Mouse (Mus musculus) liver, embryonic 14.5 days (tissue): ENCODE data around the gene Unk. TPM values are rescaled to one million over a fixed set of nuclear protein-coding genes. Genes with fewer than 3 reads are reported as not detected.

Experiments used
- ATAC-seq: fragments of 200-750 bp; cut with Nextera tagmentation; 2 replicates; pipeline ENCODE4 v1.8.0; 2017; ENCODE audit warnings: moderate number of reproducible peaks, mild to moderate bottlenecking, moderate library complexity; ENCODE audit not compliant: insufficient read depth
- DNase-seq, 3 experiments: peaks; one replicate each; pipeline ENCODE4 v3.0.0-alpha.2; 2012 to 2013; ENCODE audit warnings: low read depth in 3 of 3, low spot score in 3 of 3
- H3K27ac ChIP-seq: fragments of 300-500 bp; sonication (generic); 2 replicates; pipeline ENCODE4 v1.5.1; 2014; ENCODE audit warnings: moderate library complexity, mild to moderate bottlenecking, control low read depth, inconsistent platforms
- H3K27me3 ChIP-seq: fragments of 300-500 bp; sonication (generic); 2 replicates; pipeline ENCODE4 v1.6.1; 2014; ENCODE audit warnings: mild to moderate bottlenecking, low read length, moderate library complexity; ENCODE audit not compliant: control insufficient read depth, insufficient read depth
- H3K36me3 ChIP-seq: fragments of 300-500 bp; sonication (generic); replicated peaks from 2 replicates; pipeline ENCODE4 v1.6.1; 2014; ENCODE audit warnings: low read depth; ENCODE audit not compliant: control insufficient read depth, insufficient read depth
- H3K4me1 ChIP-seq, 2 experiments: fragments of 200-500 bp in 1 of 2; fragments of 300-500 bp in 1 of 2; sonication (generic) in 1 of 2; replicated peaks; 2 replicates each; pipeline ENCODE4 v1.6.1; 2012 to 2014; ENCODE audit warnings: antibody characterized with exemption in 1 of 2, inconsistent platforms in 1 of 2, low read length in 1 of 2; ENCODE audit not compliant: control insufficient read depth in 2 of 2, insufficient read depth in 2 of 2
- H3K4me2 ChIP-seq: fragments of 300-500 bp; sonication (generic); 2 replicates; pipeline ENCODE4 v1.6.1; 2014; ENCODE audit warnings: low read depth, mild to moderate bottlenecking, control low read depth, moderate library complexity
- H3K4me3 ChIP-seq, 2 experiments: fragments of 200-500 bp in 1 of 2; fragments of 300-500 bp in 1 of 2; sonication (generic) in 1 of 2; 2 replicates each; pipeline ENCODE4 v1.5.1; 2012 to 2014; ENCODE audit warnings: low read depth in 2 of 2, low read length in 2 of 2, mild to moderate bottlenecking in 2 of 2, control low read depth in 1 of 2, inconsistent platforms in 1 of 2, moderate library complexity in 1 of 2; ENCODE audit not compliant: insufficient read depth in 1 of 2
- H3K9ac ChIP-seq: fragments of 300-500 bp; sonication (generic); replicated peaks from 2 replicates; pipeline ENCODE4 v1.6.1; 2014; ENCODE audit warnings: mild to moderate bottlenecking, control low read depth, moderate library complexity
- H3K9me3 ChIP-seq: fragments of 300-500 bp; sonication (generic); 2 replicates; pipeline ENCODE4 v1.6.1; 2016; ENCODE audit warnings: low read length, mixed read lengths; ENCODE audit not compliant: control insufficient read depth
- CTCF ChIP-seq: IDR thresholded peaks from 2 replicates; pipeline ENCODE4 v1.5.1; 2016; ENCODE audit warnings: antibody characterized with exemption, low read depth, control low read depth
- EP300 ChIP-seq: IDR thresholded peaks from 2 replicates; pipeline ENCODE4 v1.6.1; 2016; ENCODE audit warnings: antibody characterized with exemption, low read depth
- WGBS: fragments of 180-500 bp; shearing (Covaris S2); extraction: QIAGEN DNeasy Blood & Tissue Kit; methylation state at CpG from one replicate; pipeline ENCODE4 v1.1.7; 2014; ENCODE audit not compliant: insufficient replicate concordance; 5-methylcytosine and 5-hydroxymethylcytosine counted together
- polyA plus RNA-seq, 2 experiments: library from polyadenylated mRNA; depleted of rRNA in 1 of 2; stranded (reverse) in 1 of 2; unstranded in 1 of 2; fragments of >200 nt; fragmentation: Nextera tagmentation in 1 of 2; extraction: Ambion mirVana in 1 of 2; gene quantifications; 2 replicates each; pipeline versions ENCODE4 v1.2.1 to v1.2.3; 2012 to 2014

Gene Unk
- polyA plus RNA-seq, 2 experiments = 6.4 to 12.1 TPM

DNA sequence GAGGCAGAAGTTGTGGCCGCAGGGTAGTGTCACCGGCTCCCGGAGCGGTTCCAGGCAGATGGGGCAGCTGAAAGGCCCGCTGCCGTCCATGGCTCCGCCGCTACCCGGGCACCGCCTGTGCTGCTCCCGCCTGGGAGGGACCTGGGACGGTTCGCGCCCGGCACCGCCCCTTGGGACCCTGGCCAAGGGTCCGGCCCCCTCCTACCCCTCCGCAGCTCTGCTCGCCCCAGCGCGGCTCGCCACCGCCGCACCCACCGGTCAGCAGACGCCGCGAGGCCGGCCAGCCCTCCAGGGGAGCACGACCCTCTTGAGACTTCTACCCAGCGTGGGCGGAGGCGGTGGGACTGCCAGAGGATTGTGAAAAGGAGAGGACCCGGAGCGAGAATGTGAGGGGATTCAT lies 80.0 kb downstream of the Unk start:
- H3K4me1 ChIP-seq = peaks cover 0 to 6% of the 10 kb centered on the region in 2 experiments; a peak in 3 of 4 replicates
- WGBS = 3% methylated on average over 35 of the region's 35 CpGs
- no peaks in the 10 kb centered on the region for H3K9me3 ChIP-seq
- H3K36me3 ChIP-seq = no peaks in the 10 kb centered on the region
- TF ChIP-seq CTCF (no peak), EP300 (no peak)
- H3K4me3 ChIP-seq = peak overlapping the region; percentile 26 to 50
- ATAC-seq (peak; percentile 36; the same call in 1 of the 2 replicates), DNase-seq (no peak)
- peak overlapping the region; percentile 56 for H3K4me2 ChIP-seq
- no peak overlapping the region for H3K27ac ChIP-seq
- H3K9ac ChIP-seq = no peak overlapping the region; the same call in 1 of the 2 replicates
- peaks cover 38% of the 10 kb centered on the region for H3K27me3 ChIP-seq

DNA sequence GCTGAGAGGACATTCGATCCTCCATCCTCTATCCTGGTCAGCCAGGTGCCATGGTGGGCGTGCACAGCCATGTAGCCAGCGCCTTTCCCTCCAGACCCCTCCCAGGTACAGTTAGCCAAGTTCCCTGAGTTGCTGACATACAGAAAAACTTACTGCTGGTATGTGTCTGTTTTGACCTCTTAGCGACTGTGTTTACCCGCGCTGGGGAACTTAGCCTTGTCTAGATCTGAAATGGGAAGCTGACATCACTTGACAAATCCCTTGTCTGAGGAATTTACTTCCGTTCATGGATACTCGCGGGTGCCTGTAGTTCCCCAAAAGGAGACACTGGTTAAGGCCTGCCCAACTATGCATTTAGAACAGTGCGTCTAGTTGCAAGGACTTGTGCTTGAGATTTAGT lies 80.4 kb downstream of the Unk start:
- H3K36me3 ChIP-seq = no peaks in the 10 kb centered on the region
- peaks cover 0 to 6% of the 10 kb centered on the region in 2 experiments; a peak in 3 of 4 replicates for H3K4me1 ChIP-seq
- H3K9ac ChIP-seq = no peak overlapping the region
- peaks cover 38% of the 10 kb centered on the region for H3K27me3 ChIP-seq
- TF ChIP-seq EP300 (no peak), CTCF (no peak)
- H3K4me2 ChIP-seq = peak overlapping the region; percentile 56
- no peak for DNase-seq
- ATAC-seq = 0 out of 2 replicates have a peak, but pooled peaks have one; percentile 11
- peak overlapping the region in 1 of 2 experiments; percentile 50; a peak in 3 of 4 replicates for H3K4me3 ChIP-seq
- H3K9me3 ChIP-seq = no peaks in the 10 kb centered on the region
- no peak overlapping the region for H3K27ac ChIP-seq
- WGBS = 16% methylated on average over 10 of the region's 10 CpGs

Other genes with a start within 250 kb of the Unk start
- gene Caskin2, start 216.7 kb upstream of the Unk start, polyA plus RNA-seq (2012; rRNA removed) = 7.1 and 7.8 TPM in 2 replicates
- 4.9 and 6.1 TPM in 2 replicates for gene Caskin2, start 216.7 kb upstream of the Unk start, polyA plus RNA-seq (2014; fragmentation: Nextera tagmentation; extraction: Ambion mirVana)
- 12.4 and 12.9 TPM in 2 replicates for gene Tsen54, start 215.6 kb upstream of the Unk start, polyA plus RNA-seq (2012; rRNA removed)
- gene Tsen54, start 215.6 kb upstream of the Unk start, polyA plus RNA-seq (2014; fragmentation: Nextera tagmentation; extraction: Ambion mirVana) = 9.7 and 12.4 TPM in 2 replicates
- gene Llgl2, start 206.3 kb upstream of the Unk start, polyA plus RNA-seq (2012; rRNA removed) = 9.4 and 10.5 TPM in 2 replicates
- gene Llgl2, start 206.3 kb upstream of the Unk start, polyA plus RNA-seq (2014; fragmentation: Nextera tagmentation; extraction: Ambion mirVana) = 7.5 and 9.3 TPM in 2 replicates
- 0.36 and 0.42 TPM in 2 replicates for gene Myo15b, start 171.9 kb upstream of the Unk start, polyA plus RNA-seq (2012; rRNA removed)
- 0.09 and 0.29 TPM in 2 replicates for gene Myo15b, start 171.9 kb upstream of the Unk start, polyA plus RNA-seq (2014; fragmentation: Nextera tagmentation; extraction: Ambion mirVana)
- 20.6 and 25.1 TPM in 2 replicates for gene Smim5, start 130.4 kb upstream of the Unk start, polyA plus RNA-seq (2012; rRNA removed)
- 45.3 and 48.8 TPM in 2 replicates for gene Smim5, start 130.4 kb upstream of the Unk start, polyA plus RNA-seq (2014; fragmentation: Nextera tagmentation; extraction: Ambion mirVana)
- 1.5 and 1.8 TPM in 2 replicates for gene Smim6, start 118.3 kb upstream of the Unk start, polyA plus RNA-seq (2012; rRNA removed)
- 2.0 and 2.2 TPM in 2 replicates for gene Smim6, start 118.3 kb upstream of the Unk start, polyA plus RNA-seq (2014; fragmentation: Nextera tagmentation; extraction: Ambion mirVana)
- 8.7 and 22.6 TPM in 2 replicates for gene Sap30bp, start 97.0 kb upstream of the Unk start, polyA plus RNA-seq (2012; rRNA removed)
- 20.0 and 21.2 TPM in 2 replicates for gene Sap30bp, start 97.0 kb upstream of the Unk start, polyA plus RNA-seq (2014; fragmentation: Nextera tagmentation; extraction: Ambion mirVana)
- gene Recql5, start 96.8 kb upstream of the Unk start, polyA plus RNA-seq (2012; rRNA removed) = 6.7 and 7.3 TPM in 2 replicates
- 6.1 and 6.5 TPM in 2 replicates for gene Recql5, start 96.8 kb upstream of the Unk start, polyA plus RNA-seq (2014; fragmentation: Nextera tagmentation; extraction: Ambion mirVana)
- 0.10 and 0.11 TPM in 2 replicates for gene Itgb4, start 55.6 kb upstream of the Unk start, polyA plus RNA-seq (2012; rRNA removed)
- gene Itgb4, start 55.6 kb upstream of the Unk start, polyA plus RNA-seq (2014; fragmentation: Nextera tagmentation; extraction: Ambion mirVana) = 0.16 and 0.17 TPM in 2 replicates
- 55.9 and 59.1 TPM in 2 replicates for gene Galk1, start 17.6 kb upstream of the Unk start, polyA plus RNA-seq (2012; rRNA removed)
- gene Galk1, start 17.6 kb upstream of the Unk start, polyA plus RNA-seq (2014; fragmentation: Nextera tagmentation; extraction: Ambion mirVana) = 102 and 113 TPM in 2 replicates
- 173 and 248 TPM in 2 replicates for gene H3f3b, start 2.4 kb upstream of the Unk start, polyA plus RNA-seq (2012; rRNA removed)
- 651 and 676 TPM in 2 replicates for gene H3f3b, start 2.4 kb upstream of the Unk start, polyA plus RNA-seq (2014; fragmentation: Nextera tagmentation; extraction: Ambion mirVana)
- gene Unc13d, start 47.6 kb downstream of the Unk start, polyA plus RNA-seq (2012; rRNA removed) = 18.7 and 19.6 TPM in 2 replicates
- 14.9 and 16.8 TPM in 2 replicates for gene Unc13d, start 47.6 kb downstream of the Unk start, polyA plus RNA-seq (2014; fragmentation: Nextera tagmentation; extraction: Ambion mirVana)
- gene Wbp2, start 56.7 kb downstream of the Unk start, polyA plus RNA-seq (2012; rRNA removed) = 46.2 and 57.4 TPM in 2 replicates
- gene Wbp2, start 56.7 kb downstream of the Unk start, polyA plus RNA-seq (2014; fragmentation: Nextera tagmentation; extraction: Ambion mirVana) = 74.5 and 87.6 TPM in 2 replicates
- 1.8 and 2.0 TPM in 2 replicates for gene Trim47, start 96.9 kb downstream of the Unk start, polyA plus RNA-seq (2012; rRNA removed)
- gene Trim47, start 96.9 kb downstream of the Unk start, polyA plus RNA-seq (2014; fragmentation: Nextera tagmentation; extraction: Ambion mirVana) = 2.2 and 3.2 TPM in 2 replicates
- 1.4 and 1.5 TPM in 2 replicates for gene Trim65, start 100.8 kb downstream of the Unk start, polyA plus RNA-seq (2012; rRNA removed)
- 0.83 and 0.97 TPM in 2 replicates for gene Trim65, start 100.8 kb downstream of the Unk start, polyA plus RNA-seq (2014; fragmentation: Nextera tagmentation; extraction: Ambion mirVana)
- 17.5 and 24.8 TPM in 2 replicates for gene Mrpl38, start 108.5 kb downstream of the Unk start, polyA plus RNA-seq (2012; rRNA removed)
- 39.5 and 49.2 TPM in 2 replicates for gene Mrpl38, start 108.5 kb downstream of the Unk start, polyA plus RNA-seq (2014; fragmentation: Nextera tagmentation; extraction: Ambion mirVana)
- gene Fbf1, start 137.8 kb downstream of the Unk start, polyA plus RNA-seq (2012; rRNA removed) = 5.8 and 8.7 TPM in 2 replicates
- 3.1 and 3.5 TPM in 2 replicates for gene Fbf1, start 137.8 kb downstream of the Unk start, polyA plus RNA-seq (2014; fragmentation: Nextera tagmentation; extraction: Ambion mirVana)
- gene Ten1, start 168.5 kb downstream of the Unk start, polyA plus RNA-seq (2012; rRNA removed) = 17.7 and 19.6 TPM in 2 replicates
- gene Ten1, start 168.5 kb downstream of the Unk start, polyA plus RNA-seq (2014; fragmentation: Nextera tagmentation; extraction: Ambion mirVana) = 27.3 and 29.3 TPM in 2 replicates
- gene Acox1, start 168.7 kb downstream of the Unk start, polyA plus RNA-seq (2012; rRNA removed) = 12.3 and 14.8 TPM in 2 replicates
- 16.6 and 18.6 TPM in 2 replicates for gene Acox1, start 168.7 kb downstream of the Unk start, polyA plus RNA-seq (2014; fragmentation: Nextera tagmentation; extraction: Ambion mirVana)
- 0.03 and 0.09 TPM in 2 replicates for gene Evpl, start 207.8 kb downstream of the Unk start, polyA plus RNA-seq (2012; rRNA removed)
- gene Evpl, start 207.8 kb downstream of the Unk start, polyA plus RNA-seq (2014; fragmentation: Nextera tagmentation; extraction: Ambion mirVana) = 0.04 and 0.13 TPM in 2 replicates
- gene Srp68, start 243.9 kb downstream of the Unk start, polyA plus RNA-seq (2012; rRNA removed) = 31.9 and 37.6 TPM in 2 replicates
- 28.8 and 33.8 TPM in 2 replicates for gene Srp68, start 243.9 kb downstream of the Unk start, polyA plus RNA-seq (2014; fragmentation: Nextera tagmentation; extraction: Ambion mirVana)